Mouse (Mus musculus) kidney, postnatal 36 days (tissue): ENCODE data around the gene Rwdd2b.

Experiments used
- DNase-seq, 2 experiments: peaks; one replicate each; pipeline ENCODE4 v3.0.0; 2021 to 2022; ENCODE audit warnings: mixed read lengths in 2 of 2

The Rwdd2b gene

GRCm38 (mm10) chr16:87405001-87405400, 35.4 kb downstream of the Rwdd2b start:
- DNase-seq, result peak; percentile 29 to 45

- DNase-seq, result peak; percentile 77 to 82
Measured at GRCm38 (mm10) chr16:87393813-87394548, 46.4 kb downstream of the Rwdd2b start.

- no peak for DNase-seq
Measured at GRCm38 (mm10) chr16:87387444-87387977, 52.9 kb downstream of the Rwdd2b start.

- no peak for DNase-seq
Measured at GRCm38 (mm10) chr16:87384366-87384765, 56.0 kb downstream of the Rwdd2b start.
